Mouse (Mus musculus): ENCODE measurements at regions not wholly inside any gene's neighbourhood (a gene's known extent, or its start where the extent isn't known, plus 50 kb on each side); places are given as distances from the start of the nearest gene placed in this dataset.

DNA sequence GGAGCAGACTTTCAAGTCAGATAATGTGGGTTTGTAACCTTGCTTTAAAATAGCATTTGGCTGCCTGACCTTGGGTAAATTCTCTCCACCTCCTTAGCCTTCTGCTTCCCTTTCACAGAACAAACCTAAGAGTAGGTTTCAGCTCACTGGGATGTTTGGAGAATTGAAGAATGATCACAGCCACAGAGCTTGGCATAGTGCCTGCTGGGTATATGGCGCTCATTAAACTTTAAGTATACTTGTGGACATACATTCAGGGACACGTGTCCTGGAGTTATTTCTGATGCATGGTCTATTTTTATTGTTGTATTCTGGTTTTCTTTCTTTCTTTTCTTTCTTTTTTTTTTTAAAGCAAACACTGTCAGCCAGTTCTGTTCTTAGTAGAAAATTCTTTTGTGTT, 104.4 kb upstream of the Smim23 start:
- no peak for DNase-seq (ENCODE audit: low spot score in 2 of 2)
- intact Hi-C loops (cut with DNase I): no loop called here

DNA sequence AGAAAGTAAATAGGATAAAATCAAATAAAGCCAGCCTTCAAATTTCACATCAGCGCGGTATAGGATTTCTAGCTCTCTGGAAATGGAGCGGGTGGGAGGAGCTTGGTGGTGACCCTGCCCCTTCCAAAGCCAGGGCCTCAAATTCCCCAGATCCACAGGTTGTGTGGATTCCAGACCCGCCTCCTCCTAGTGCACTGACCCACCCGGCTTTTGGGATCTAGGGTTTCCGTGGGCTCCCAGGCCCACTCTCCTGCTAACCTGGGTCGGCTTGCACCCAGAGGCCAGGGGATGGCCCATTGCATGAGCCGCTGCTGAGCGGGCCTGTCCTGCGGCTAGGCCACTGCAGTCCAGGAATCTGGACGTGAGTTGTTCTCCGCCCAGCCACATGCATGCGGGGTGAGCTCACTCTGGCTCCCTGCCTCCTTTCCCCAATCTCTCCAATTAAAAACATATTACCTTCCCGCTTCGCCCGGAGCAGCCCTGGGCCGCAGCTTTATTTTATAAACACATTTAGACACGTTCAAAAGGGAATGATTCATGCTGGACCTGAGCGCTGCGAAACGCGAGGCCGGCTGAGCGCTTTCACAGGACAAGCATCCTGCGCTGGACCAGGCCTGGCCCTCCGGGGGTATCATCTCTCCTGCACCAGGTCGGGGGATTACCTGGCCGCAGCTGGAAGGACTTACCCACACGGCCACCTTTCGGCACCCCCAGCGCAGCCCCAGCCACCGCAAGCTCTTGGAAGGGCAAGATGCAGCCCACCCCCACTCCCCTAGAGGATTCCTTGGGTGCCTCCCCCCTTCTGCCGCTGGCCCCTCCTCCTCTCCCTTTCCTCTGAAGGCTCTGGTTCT, 101.2 kb upstream of the Smim23 start:
- DNase-seq (ENCODE audit: low spot score in 2 of 2): no peak
- intact Hi-C loops (cut with DNase I): no loop called here

DNA sequence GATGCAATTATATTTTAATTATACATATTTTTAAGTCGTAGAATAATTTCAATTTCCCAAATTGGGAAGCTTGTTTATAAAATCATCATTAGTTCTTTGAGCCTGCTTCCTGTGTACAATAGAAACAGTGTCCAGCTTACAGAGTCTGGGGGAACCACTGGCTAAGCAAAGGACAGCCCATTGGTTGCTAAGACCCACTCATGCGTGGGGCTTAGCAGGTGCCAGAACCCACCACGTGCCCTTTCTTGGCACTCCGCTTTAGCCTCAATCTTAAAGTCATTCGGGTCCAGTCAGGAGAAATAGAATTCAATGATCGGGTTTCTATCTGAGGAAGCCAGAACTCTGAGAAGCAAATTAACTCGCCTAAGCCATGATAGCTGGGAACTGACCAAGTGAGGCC, 100.5 kb upstream of the Smim23 start:
- no peak for DNase-seq (ENCODE audit: low spot score in 2 of 2)
- intact Hi-C loops (cut with DNase I): no loop called here

DNA sequence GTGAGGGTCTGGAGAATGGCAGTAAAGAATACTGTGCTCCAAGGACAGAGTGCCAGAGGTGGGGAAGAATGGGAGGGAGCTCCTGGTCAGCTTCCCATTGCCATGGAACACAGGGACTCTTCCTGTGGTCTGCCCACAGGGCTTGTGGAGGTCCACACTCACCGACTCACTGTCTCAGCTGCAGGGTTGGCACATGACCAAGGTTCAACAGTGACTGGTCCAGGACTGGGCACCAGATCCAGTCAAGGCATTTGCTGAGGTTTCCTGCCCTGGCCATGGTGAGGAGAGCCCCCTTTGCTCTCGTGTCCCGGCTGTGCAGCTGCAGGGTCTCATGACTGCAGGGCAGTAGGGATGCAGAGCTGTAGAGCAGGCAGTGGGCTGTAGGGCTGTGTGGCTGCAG, 88.7 kb upstream of the Smim23 start:
- intact Hi-C loops (cut with DNase I): no loop called here
- no peak for DNase-seq (ENCODE audit: low spot score in 2 of 2)

DNA sequence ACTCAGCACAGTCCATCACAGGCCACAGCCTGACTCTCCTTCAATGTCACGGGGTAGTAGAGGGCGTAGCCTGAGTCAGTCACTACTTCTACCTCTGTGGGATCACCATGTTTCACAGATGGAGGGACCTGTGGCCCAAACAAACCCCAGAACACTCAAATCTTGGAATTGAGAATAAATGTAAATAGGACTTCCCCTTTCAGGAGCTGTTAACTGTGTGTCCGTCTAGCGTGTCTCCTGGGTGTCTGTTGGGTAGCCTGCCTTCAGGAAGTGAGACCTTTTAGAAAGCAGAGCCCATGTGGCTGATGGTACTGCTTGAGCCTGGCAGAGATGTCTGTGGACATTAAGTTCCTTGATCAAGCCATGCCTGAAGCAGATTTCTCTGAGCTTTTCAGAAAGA, 87.4 kb upstream of the Smim23 start:
- no peak for DNase-seq (ENCODE audit: low spot score in 2 of 2)
- intact Hi-C loops (cut with DNase I): no loop called here

DNA sequence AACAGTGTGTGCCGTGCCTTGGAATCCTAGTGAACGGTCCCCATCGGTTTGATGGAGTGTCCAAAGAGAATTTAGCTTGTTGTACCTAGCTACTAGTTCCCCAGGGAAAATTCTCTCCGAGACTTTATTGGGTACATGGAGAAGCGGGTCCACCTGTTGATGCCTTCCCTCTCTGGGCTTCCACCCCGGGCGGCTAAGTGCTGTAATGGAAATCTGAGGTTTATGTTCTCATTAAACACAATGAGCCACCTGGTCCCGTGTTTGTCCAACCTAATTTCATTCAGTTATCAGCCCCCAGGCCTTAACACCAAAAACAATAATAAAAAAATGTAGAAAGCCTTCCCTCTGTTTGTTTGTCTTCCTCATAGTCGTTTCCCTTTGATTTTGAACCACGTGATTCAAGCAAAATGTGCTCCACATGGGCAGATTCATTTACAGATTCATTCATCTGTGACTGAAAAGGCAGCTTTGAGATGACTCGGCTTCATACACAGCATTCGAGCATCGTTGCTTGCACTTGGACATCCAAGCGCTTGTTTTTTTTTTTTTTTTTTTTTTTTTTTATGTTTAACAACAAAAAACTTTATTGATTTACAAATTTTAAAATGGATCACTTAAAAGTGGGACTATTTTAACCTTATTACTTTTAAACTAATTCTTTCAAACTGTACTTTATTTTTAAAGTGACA, 84.5 kb upstream of the Smim23 start:
- DNase-seq (ENCODE audit: low spot score in 2 of 2): no peak
- intact Hi-C loops (cut with DNase I): no loop called here

DNA sequence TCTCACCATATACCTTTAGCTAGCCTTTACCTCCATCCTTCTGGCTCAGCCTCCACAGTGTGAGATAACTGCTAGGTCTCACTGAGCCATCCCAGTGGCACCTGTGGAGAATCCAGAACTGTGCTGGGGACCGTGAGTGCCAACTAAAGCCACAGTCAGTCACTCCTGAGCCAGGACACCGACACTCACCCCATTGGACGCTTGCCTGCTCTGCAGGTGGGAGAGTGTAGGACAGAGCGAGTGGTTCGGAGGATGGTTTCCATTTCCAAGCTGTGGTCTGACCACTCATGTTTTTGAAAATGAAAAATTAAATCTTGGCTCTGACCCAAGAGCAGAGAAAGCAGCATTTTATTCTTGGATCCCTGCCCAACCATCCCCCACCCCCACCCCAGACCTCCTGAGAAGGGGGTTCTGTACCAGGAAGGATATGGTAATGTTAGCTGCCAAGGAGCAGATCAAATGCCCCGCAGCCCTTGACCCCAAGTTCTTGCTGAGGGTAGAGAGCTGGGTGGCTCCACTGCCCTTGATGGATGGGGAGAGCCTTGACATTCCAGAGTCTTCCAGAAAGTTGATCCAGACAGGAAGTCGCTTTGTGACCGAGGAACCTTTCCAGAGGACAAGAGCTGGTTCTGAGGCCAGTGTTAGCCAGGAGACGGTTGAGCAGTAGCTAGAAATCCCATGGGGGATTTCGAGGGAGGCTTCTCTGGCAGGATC, 83.3 kb upstream of the Smim23 start:
- DNase-seq (ENCODE audit: low spot score in 2 of 2): no peak
- intact Hi-C loops (cut with DNase I): no loop called here

DNA sequence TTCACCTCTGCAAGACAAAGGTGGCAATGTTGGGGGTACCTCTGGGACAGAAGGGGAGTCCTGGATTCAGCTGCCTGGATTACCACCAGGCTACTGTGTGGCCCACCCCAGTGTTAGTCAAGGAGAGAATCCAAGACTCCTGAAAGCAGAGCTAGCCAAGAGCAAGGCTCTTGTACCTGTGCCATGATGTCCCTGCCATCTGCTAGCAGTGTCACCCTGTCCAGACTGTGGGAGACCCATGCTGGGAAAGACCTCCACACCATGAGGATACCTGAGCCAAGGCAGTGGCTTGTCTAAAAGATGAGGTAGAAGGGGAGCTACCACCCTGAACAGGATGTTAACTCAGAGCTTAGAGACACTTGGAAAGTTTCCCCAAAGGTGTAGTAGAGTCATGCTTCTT, 79.6 kb upstream of the Smim23 start:
- no peak for DNase-seq (ENCODE audit: low spot score in 2 of 2)
- intact Hi-C loops (cut with DNase I): no loop called here

DNA sequence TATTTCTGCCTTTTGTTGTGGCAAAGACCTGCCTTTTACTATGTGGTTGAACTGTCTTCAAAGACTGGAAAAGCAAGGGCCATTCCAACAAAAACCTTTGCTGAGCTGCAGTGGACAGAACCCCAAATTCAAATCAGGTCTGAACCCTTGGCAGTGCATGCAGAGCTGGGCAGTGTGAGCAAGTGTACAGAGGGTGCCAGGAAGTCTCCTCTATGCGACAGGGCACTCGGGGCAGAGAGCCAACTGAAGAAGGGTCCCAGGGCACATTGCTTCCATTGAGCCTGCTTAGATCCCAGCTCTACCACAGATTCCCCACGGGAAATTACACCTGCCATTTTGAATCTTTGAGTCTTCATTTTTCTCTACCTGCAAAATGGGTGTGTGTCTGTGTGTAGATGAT, 79.0 kb upstream of the Smim23 start:
- peak in 1 of 2 experiments; percentile 29 for DNase-seq (ENCODE audit: low spot score in 2 of 2)
- intact Hi-C loops (cut with DNase I): no loop called here

DNA sequence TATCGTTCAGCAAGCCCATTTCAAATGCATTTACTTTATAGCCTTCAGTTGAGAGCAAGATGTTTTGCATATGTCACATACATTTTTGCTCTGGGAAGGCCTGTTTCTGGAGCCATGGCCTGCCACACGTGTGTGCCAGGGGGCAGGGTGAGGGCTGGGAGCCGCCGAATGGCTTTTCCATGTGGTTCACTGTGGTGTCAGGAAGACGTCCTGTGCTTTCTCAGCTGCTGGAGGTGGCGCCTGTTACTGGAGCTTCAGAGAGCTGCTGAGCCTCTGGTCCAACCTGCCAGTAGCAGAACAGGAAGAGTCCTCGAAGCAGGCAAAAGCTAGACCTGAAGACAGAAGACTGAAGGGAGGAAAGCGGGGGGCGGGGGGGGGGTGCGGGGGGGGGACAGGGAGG, 78.5 kb upstream of the Smim23 start:
- intact Hi-C loops (cut with DNase I): no loop called here
- no peak for DNase-seq (ENCODE audit: low spot score in 2 of 2)

DNA sequence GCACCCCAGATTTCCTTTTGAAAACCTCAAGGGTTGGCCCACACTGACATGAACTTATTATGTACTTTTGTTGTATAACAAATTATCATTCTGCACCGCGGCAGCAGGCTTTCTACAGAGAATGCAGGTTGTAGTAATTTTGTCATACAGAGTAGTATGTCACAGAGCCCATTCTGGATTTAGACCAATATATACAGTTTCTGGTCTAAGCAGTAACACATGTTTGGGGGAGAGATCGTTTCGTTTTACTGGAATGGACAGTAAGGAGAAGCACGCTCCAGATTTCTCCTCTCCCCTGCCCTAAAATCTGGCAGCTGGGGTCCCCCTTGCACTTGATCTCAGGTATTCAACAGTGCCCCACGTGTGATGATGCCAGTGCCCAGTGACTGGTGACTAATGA, 76.0 kb upstream of the Smim23 start:
- DNase-seq (ENCODE audit: low spot score in 2 of 2): no peak
- intact Hi-C loops (cut with DNase I): no loop called here

DNA sequence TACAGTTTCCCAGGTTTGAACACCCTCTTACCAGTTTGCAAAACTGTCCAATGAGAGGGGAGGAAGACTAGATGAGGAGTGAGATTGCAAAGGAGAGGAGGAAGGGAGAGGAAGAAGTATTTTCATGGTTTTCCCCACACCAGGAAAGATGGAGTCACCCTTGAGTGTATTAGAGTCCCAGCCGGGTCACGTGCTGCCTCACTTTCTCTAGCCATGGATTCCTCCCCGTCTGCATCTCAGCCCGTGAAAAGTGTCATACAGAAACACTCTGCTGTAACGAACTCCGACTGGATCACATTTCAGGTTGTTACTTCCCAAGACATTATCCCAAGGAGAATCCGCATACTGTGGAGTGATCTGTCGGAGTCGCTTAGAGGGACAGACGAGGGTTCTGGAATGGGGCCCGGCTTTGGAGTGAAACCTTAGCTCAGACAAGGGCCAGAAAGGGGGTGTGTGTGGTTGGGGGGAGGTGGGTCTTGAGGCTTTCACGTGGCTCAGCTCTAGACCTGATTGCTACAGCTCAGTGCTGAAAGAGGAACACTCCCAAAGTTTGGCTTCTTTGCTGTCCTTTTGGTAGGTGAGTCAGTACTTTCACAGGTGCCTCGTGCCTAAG, 75.3 kb upstream of the Smim23 start:
- DNase-seq (ENCODE audit: low spot score in 2 of 2): no peak
- intact Hi-C loops (cut with DNase I): no loop called here

DNA sequence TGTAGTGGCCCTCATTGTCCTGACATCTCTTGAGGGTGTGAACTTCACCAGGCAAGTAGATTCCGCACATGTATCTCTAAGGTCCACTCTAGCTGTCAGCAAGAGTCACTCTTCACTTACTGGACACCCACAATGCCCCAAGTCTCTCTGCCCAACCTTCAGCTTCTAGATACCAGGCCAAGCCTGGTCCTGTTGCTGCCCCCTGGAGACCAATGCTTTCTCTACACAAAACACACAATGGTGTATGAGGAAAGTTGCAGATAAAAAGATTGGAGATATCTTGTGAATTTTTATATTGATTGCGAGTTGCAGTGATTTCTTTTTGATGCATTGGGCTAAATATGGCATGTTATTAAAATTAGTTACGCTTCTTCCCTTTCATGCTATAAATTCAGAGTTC, 71.0 kb upstream of the Smim23 start:
- DNase-seq (ENCODE audit: low spot score in 2 of 2): no peak
- intact Hi-C loops (cut with DNase I): no loop called here

DNA sequence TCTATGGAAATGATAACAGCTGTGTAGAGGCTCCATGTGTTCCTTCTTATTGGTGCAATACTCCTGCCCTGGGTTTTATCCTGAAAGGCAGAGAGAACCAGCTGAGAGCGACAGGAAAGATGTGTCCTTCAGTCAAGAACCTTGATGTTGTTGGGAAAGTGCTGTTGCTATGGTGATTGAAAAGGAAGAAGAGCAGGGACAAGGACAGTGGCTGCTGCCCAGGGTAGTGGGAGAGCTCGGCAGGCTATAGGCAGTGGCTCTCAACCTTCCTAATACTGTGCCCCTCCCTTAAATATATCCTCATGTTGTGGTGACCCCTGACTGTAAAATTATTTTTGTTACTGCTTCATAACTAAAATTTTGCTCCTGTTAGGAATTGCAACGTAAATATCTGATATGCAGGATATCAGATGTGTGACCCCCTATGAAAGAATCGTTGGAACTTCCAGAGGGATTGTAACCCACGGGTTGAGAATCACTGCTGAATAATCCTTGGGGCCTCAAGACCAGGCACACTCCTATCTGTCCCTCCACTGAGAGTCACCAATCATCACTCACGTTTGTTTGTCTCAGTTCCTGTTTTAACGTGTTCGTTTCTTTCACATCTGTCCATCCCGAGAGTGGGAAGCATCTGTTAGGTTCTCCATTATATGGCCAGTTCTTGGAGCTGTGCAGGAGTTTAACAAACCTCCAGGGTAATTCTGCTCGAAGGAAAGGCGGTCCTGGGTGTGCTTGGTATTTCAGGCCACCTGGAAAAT, 68.9 kb upstream of the Smim23 start:
- intact Hi-C loops (cut with DNase I): no loop called here
- DNase-seq (ENCODE audit: low spot score in 2 of 2): no peak

DNA sequence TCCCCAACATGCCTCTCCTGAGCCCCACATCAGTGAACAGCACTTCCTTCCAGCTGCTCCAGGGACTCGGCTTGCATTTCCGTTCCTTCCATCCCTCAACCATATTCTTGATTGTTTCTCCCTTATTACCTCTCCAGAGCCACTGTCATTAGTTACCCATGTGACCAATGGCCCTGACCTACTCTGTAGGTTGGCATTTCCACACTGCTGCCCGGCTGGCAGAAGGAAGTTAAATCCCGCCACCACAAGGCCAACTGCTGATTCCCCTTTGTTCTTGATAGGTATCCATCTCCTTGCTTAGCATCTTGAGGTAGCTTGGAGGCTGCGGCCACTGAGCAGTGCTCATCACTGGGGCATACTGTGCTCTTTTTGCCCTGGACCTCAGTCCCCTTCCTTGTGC, 68.1 kb upstream of the Smim23 start:
- intact Hi-C loops (cut with DNase I): no loop called here

DNA sequence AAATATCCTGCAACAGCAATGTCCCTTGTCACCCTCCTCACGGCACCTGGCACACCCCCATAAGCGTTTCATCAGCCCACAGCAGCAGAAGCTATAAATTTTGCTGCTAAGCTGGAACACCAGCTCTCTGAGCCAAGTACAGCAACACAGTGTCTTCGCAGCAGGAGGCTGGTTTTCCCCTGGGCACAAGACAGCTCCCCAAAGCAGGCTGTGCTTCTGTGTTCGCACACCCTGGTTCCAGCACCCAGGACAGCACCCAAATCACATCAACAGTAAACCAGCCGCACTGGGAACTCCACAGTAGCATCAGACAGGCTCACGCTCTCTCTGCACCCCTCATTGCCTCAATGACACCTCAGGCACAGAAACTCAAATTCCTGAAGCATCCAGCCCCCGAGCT, 64.8 kb upstream of the Smim23 start:
- intact Hi-C loops (cut with DNase I): no loop called here
- peak in 1 of 2 experiments; percentile 14 for DNase-seq (ENCODE audit: low spot score in 2 of 2)

More for the DNA sequence above, 68.1 kb upstream of the Smim23 start:
- DNase-seq (ENCODE audit: low spot score in 2 of 2): no peak

DNA sequence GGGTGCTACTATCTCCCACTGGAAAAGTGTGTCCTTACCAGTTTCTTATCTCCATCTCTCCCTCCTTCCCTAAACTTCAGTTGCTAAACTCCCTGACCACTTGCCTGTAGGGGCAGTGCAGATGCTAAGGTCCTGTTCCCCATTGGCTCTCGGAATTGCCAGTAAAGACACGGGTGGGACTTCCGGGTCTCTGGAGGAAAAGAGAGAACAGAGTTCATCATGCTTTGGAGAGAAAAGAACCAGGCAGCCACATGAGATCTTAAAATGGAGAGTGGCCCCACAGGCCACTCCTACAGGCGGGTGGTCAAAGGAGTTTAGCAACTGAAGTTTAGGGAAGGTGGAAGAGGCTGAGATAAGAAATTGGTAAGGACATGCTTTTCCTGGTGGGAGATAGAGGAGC, 60.3 kb upstream of the Smim23 start:
- intact Hi-C loops (cut with DNase I): no loop called here
- DNase-seq (ENCODE audit: low spot score in 2 of 2): no peak

DNA sequence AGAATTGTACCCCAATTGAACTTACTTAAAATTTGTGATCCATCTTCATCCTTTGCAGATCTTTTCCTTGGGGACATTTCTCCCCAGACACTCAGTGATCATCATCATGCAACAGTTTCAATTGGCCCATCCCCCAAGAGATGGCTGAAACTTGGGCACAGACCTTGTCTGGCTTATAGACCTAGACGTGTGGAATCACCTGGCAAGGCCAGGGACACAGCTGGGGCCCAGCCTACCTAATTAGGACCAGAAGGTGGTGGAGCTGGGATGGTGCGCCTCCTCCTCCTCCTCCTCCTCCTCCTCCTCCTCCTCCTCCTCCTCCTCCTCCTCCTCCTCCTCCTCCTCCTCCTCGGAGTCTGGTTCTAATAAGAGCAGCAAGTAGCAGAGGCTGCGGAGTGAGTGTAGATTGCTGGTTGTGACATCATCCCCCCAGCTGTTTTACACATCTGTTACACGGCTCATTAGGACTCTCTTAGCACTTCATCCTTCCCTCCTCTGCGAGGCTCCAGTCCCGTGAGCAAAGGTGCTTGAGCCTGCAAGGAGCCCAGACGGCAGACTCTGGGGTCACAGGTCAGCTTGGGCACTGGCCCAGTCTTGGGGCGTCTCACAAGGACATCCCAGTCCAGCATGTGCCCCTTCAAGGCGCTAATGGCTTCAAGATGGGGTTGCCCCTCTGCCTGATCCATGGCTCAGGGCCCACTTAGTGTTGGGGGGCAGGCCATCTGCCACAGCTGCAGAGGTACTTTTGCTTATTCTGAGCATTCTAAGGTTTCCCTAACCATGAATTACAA, 58.9 kb upstream of the Smim23 start:
- no peak for DNase-seq (ENCODE audit: low spot score in 2 of 2)
- intact Hi-C loops (cut with DNase I): no loop called here

DNA sequence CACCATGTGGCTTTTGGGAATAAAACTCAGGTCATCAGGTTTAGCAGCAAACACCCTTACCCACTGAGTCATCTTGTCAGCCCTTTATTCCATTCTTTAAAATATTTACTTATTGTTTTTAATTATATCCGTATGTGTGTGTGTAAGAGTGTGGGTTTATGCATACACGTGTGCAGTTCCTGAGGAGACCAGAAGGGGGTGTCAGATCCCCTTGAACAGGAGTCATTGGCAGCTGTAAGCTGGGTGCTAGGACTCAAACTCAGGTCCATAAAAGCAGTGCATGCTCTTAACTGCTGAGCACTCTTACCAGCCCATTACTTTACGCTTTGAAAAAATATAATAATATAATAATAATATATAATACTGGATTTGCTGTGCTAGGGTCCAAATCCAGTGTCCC, 54.6 kb upstream of the Smim23 start:
- DNase-seq (ENCODE audit: low spot score in 2 of 2): no peak
- intact Hi-C loops (cut with DNase I): no loop called here

Data from left cerebral cortex, postnatal 14 days (tissue).